Mouse (Mus musculus): Measurements from ENCODE around the gene Col9a3. TPM values are rescaled to one million over a fixed set of nuclear protein-coding genes. Genes with fewer than 3 reads are reported as not detected.

Gene Col9a3
- polyA plus RNA-seq, 1 experiment from 2014 or later = 3.7 TPM

DNA sequence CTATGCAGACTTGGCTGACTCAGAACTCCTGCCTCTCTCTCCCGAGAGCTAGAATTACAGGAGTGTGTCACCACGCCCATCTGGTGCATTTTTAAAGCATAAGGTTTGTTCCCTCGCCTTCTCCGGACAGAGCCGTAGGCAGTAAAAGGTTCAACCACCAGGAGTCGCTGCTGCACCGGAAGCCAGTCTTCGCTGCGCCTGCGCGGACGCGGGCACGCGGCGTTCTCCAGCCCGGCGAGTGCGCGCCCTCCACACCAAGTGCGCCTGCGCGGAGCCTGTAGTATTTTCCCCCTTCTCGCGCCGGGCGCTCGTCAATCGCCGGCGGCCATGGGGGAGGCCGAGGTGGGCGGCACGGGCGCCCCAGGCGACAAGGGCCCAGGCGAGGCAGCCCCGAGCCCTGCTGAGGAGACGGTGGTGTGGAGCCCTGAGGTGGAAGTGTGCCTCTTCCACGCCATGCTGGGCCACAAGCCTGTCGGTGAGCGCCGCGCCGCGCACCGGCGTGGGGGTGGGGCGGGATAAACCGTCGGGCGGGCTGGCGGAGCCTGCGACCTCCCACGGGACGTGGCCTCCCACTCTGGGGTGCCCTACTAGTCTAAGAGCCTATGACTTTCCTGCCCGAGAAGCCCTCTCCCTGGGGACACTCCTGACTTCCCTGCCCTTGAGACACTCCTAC, 15.0 kb upstream of the Col9a3 start:
- Histone ChIP-seq H3K27me3 (ENCODE audit: poor library complexity, severe bottlenecking) (peaks cover 8% of the 10 kb centered on the region; the same call in 1 of the 2 replicates), H3K36me3 (replicated peaks) (peaks cover 37% of the 10 kb centered on the region)
- WGBS = under 1% methylated on average over 57 of the region's 57 CpGs

DNA sequence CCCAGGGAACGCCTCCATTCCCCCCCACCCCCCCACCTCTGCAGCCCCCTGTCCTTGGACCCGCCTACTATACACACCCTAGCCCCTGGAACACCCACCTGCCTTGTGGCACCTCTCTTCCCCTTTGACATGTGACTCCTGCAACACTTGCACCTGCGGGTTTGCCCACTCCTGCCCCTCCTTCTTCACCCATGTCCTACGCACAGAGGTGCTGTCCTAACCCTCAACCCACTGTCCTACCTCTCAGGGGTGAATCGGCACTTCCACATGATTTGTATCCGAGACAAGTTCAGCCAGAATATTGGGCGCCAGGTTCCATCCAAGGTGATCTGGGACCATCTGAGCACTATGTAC, 14.5 kb upstream of the Col9a3 start:
- no peaks in the 10 kb centered on the region for H3K9me3 ChIP-seq
- H3K36me3 ChIP-seq (replicated peaks) = peaks cover 37% of the 10 kb centered on the region
- WGBS = 34% methylated on average over 7 of the region's 7 CpGs
- H3K27me3 ChIP-seq (ENCODE audit: poor library complexity, severe bottlenecking) = peaks cover 8% of the 10 kb centered on the region; the same call in 1 of the 2 replicates
- H3K4me1 ChIP-seq = peaks cover 35% of the 10 kb centered on the region
- peak overlapping the region; percentile 98 for H3K27ac ChIP-seq
- H3K4me3 ChIP-seq = peak overlapping the region; percentile 79
- DNase-seq (ENCODE audit: extremely low spot score, low spot score) = no peak

More for the DNA sequence above, 15.0 kb upstream of the Col9a3 start:
- Histone ChIP-seq H3K4me3 (peak overlapping the region; percentile 79), H3K27ac (peak overlapping the region; percentile 98), H3K4me1 (peaks cover 35% of the 10 kb centered on the region), H3K9me3 (no peaks in the 10 kb centered on the region)
- peak; percentile 96 for DNase-seq (ENCODE audit: extremely low spot score, low spot score)

DNA sequence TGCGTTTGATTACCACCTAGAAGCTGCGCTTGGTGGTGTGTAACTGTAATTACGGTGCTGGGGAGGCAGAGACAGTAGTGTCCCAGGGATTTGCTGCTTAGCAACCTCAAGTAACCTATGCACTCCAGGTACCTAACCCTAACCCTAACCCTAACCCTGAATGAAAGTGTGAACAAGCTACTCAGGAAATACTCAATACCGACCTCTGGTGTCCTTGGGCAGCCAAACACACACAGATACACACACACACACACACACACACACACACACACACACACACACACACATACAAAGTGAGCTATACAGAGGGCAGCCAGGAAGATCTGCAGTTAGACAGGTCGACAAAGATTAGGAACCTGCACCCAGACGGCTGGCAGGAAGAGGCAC, 8.9 kb upstream of the Col9a3 start:
- 49% methylated on average over 6 of the region's 6 CpGs for WGBS
- peaks cover 71% of the 10 kb centered on the region for H3K36me3 ChIP-seq (replicated peaks)

GRCm38 (mm10) chr2:180589123-180589831, 8.3 kb upstream of the Col9a3 start, which contains the start of gene Ogfr:
Gene Ogfr (plus strand): TSS chr2:180589245.
- under 1% methylated on average over 67 of the region's 67 CpGs for WGBS
- peak; percentile 87 for DNase-seq (ENCODE audit: extremely low spot score, low spot score)
- no peaks in the 10 kb centered on the region for H3K27me3 ChIP-seq (ENCODE audit: poor library complexity, severe bottlenecking)
- H3K4me3 ChIP-seq = peak within 1 kb of the TSS; percentile 86
- H3K36me3 ChIP-seq (replicated peaks) = peaks cover 71% of the 10 kb centered on the region
- H3K9me3 ChIP-seq = no peaks in the 10 kb centered on the region
- H3K4me1 ChIP-seq = peaks cover 30% of the 10 kb centered on the region
- peak within 1 kb of the TSS; percentile 95 for H3K27ac ChIP-seq

More for the DNA sequence above, 8.9 kb upstream of the Col9a3 start:
- H3K4me3 ChIP-seq = peak overlapping the region; percentile 86
- H3K27me3 ChIP-seq (ENCODE audit: poor library complexity, severe bottlenecking) = no peaks in the 10 kb centered on the region
- H3K9me3 ChIP-seq = no peaks in the 10 kb centered on the region
- peak overlapping the region; percentile 95 for H3K27ac ChIP-seq
- no peak for DNase-seq (ENCODE audit: extremely low spot score, low spot score)
- H3K4me1 ChIP-seq = peaks cover 35% of the 10 kb centered on the region

- under 1% methylated on average over 41 of the region's 41 CpGs for WGBS
- Histone ChIP-seq H3K4me3 (peak overlapping the region; percentile 51), H3K27me3 (ENCODE audit: poor library complexity, severe bottlenecking) (peaks cover 55% of the 10 kb centered on the region), H3K9me3 (no peaks in the 10 kb centered on the region), H3K4me1 (peaks cover 44% of the 10 kb centered on the region), H3K27ac (peak overlapping the region; percentile 76), H3K36me3 (replicated peaks) (peaks cover 34% of the 10 kb centered on the region)
- peak; percentile 49 for DNase-seq (ENCODE audit: extremely low spot score, low spot score)
Observed at GRCm38 (mm10) chr2:180598157-180598705, 641 bp downstream of the Col9a3 start.

DNA sequence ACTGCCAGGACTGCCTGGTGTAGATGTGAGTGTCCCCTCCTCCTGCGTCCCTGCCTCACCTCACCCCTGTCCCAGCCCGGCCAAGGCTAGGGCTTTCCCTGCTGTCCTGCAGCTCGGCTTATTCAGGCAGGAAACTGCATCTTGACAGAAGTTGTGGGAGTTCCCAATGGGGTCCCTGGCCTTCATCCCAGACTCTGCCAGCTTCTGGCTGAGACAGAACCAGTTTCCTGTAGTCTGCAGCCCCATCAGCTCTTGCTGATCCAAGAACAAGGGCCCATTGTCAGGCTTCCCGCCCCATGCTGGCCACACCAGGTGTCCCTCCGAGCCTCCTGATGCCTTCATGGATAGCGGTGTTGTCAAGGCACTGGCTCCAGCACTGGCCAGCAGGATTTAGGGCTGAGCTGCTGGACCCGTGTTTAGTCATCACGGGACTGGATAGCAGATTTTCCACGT, 3.0 kb downstream of the Col9a3 start:
- H3K27me3 ChIP-seq (ENCODE audit: poor library complexity, severe bottlenecking) = peaks cover 55% of the 10 kb centered on the region

GRCm38 (mm10) chr2:180604781-180605180, 7.2 kb downstream of the Col9a3 start:
- no peak for DNase-seq (ENCODE audit: extremely low spot score, low spot score)
- Histone ChIP-seq H3K4me1 (peaks cover 15% of the 10 kb centered on the region), H3K27me3 (ENCODE audit: poor library complexity, severe bottlenecking) (peaks cover 16% of the 10 kb centered on the region), H3K36me3 (replicated peaks) (no peaks in the 10 kb centered on the region), H3K9me3 (no peaks in the 10 kb centered on the region), H3K4me3 (no peak overlapping the region), H3K27ac (no peak overlapping the region)
- WGBS = 71% methylated on average over 6 of the region's 6 CpGs

More for the DNA sequence above, 3.0 kb downstream of the Col9a3 start:
- no peak for DNase-seq (ENCODE audit: extremely low spot score, low spot score)
- Histone ChIP-seq H3K4me1 (peaks cover 34% of the 10 kb centered on the region), H3K36me3 (replicated peaks) (peaks cover 10% of the 10 kb centered on the region), H3K4me3 (no peak overlapping the region), H3K27ac (peak overlapping the region; percentile 31; the same call in 1 of the 2 replicates), H3K9me3 (no peaks in the 10 kb centered on the region)
- WGBS = 10% methylated on average over 9 of the region's 9 CpGs

DNA sequence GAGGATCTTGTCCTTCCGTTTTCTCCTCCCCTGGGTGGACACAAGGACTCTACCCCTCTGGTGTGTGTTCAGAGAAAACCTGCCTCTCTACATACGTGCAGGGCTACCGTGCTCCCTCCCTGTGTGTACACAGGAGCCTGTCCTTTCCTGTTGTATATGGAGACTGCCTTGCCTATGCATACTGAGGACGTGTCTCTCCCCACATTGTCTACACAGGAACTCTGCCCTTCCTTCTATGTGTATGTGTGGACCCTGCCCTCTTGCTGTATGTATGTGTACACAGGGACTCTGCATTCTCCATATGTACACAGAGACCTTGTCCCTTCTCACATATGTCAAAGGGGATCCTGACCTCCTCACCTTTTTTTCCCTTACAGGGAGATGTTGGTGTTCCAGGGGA, 12.7 kb downstream of the Col9a3 start:
- H3K27ac ChIP-seq = no peak overlapping the region
- no peak for DNase-seq (ENCODE audit: extremely low spot score, low spot score)
- WGBS = 88% methylated on average over 4 of the region's 4 CpGs
- H3K4me3 ChIP-seq = no peak overlapping the region
- H3K36me3 ChIP-seq (replicated peaks) = no peaks in the 10 kb centered on the region
- no peaks in the 10 kb centered on the region for H3K27me3 ChIP-seq (ENCODE audit: poor library complexity, severe bottlenecking)
- H3K9me3 ChIP-seq = no peaks in the 10 kb centered on the region
- no peaks in the 10 kb centered on the region for H3K4me1 ChIP-seq

GRCm38 (mm10) chr2:180611882-180612281, 14.3 kb downstream of the Col9a3 start:
- Histone ChIP-seq H3K4me1 (no peaks in the 10 kb centered on the region), H3K4me3 (no peak overlapping the region), H3K27me3 (ENCODE audit: poor library complexity, severe bottlenecking) (no peaks in the 10 kb centered on the region), H3K36me3 (replicated peaks) (no peaks in the 10 kb centered on the region), H3K9me3 (no peaks in the 10 kb centered on the region), H3K27ac (no peak overlapping the region)
- WGBS = 80% methylated on average over 2 of the region's 2 CpGs
- no peak for DNase-seq (ENCODE audit: extremely low spot score, low spot score)

DNA sequence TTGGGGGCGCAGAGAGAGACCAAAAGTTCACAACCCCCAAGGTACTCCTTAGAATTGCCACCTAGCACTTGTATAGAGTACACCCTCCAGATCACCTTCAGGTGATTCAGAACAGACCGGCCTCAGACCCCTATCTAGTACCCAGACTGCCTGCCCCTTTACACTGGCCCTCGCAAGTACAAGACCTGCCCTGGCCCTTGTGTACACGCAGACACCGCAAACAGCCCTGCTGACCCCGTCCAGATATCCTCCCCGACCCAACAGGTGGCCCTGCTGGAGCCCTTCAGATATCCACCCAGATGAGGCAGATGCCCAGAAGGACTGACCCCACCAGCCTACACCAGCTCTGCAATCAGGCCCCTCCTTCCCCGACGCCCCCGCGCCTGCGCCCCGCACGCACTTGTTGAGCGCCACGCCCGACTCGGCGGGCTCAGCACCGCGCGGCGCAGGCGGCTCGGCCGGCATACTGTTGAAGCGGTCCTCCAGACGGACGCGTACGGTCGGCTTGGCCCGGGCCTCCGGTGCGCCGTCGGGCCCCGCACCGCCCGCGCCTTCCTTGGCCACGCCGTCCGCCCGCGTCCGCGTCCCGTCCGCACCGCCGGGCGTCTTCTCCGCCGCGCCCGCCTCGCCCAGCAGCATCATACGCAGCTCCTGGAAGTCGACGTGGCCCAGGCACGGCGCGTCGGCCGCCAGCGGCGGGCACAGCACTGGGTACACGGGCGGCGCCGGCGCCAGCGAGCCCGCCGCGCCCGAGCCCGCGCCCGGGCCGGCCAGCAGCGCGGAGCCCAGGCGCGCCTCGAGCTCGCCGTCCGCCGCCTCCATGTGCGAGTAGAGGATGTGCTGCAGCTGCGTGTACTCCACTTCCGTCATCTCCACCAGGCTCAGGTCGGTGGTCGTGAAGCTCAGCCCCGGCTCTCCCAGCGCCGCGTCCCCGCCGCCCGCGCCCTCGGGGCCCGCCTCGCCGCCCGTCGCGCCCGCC, 44.3 kb downstream of the Col9a3 start:
- WGBS = 2% methylated on average over 112 of the region's 112 CpGs
- no peak for DNase-seq (ENCODE audit: extremely low spot score, low spot score)
- Histone ChIP-seq H3K36me3 (replicated peaks) (no peaks in the 10 kb centered on the region), H3K27ac (no peak overlapping the region; the same call in 1 of the 2 replicates), H3K27me3 (ENCODE audit: poor library complexity, severe bottlenecking) (peaks cover 48% of the 10 kb centered on the region), H3K4me3 (peak overlapping the region; percentile 46), H3K4me1 (peaks cover 6% of the 10 kb centered on the region), H3K9me3 (peaks cover 22% of the 10 kb centered on the region)

- Histone ChIP-seq H3K4me3 (peak within 1 kb of the TSS; percentile 46), H3K27me3 (ENCODE audit: poor library complexity, severe bottlenecking) (peaks cover 48% of the 10 kb centered on the region)
Observed at GRCm38 (mm10) chr2:180642555-180643260, 45.1 kb downstream of the Col9a3 start, which contains the start of gene Tcfl5. Gene Tcfl5 (minus strand): TSS chr2:180642708.

More at GRCm38 (mm10) chr2:180642555-180643260, 45.1 kb downstream of the Col9a3 start, which contains the start of gene Tcfl5:
- peaks cover 6% of the 10 kb centered on the region for H3K4me1 ChIP-seq
- H3K36me3 ChIP-seq (replicated peaks) = no peaks in the 10 kb centered on the region
- DNase-seq (ENCODE audit: extremely low spot score, low spot score) = no peak
- peaks cover 22% of the 10 kb centered on the region for H3K9me3 ChIP-seq
- WGBS = 8% methylated on average over 38 of the region's 56 CpGs
- no peak within 1 kb of the TSS; the same call in 1 of the 2 replicates for H3K27ac ChIP-seq

Data from forebrain, embryonic 10.5 days (tissue).